Mouse (Mus musculus) thymus, adult 2 months (tissue): Measurements from ENCODE around the gene Gm11985. TPM values are rescaled to one million over a fixed set of nuclear protein-coding genes. Genes with fewer than 3 reads are reported as not detected.

Experiments used
- DNase-seq: peaks from one replicate; pipeline ENCODE4 v3.0.0; 2021
- H3K27ac ChIP-seq: fragments of 200-500 bp; 2 replicates; pipeline ENCODE4 v1.5.1; 2012; ENCODE audit warnings: low read length, control low read depth; ENCODE audit not compliant: control insufficient read depth, insufficient read depth
- H3K27me3 ChIP-seq: fragments of 200-500 bp; 2 replicates; pipeline ENCODE4 v1.6.1; 2012; ENCODE audit warnings: mild to moderate bottlenecking, low read length, moderate library complexity, mixed read lengths; ENCODE audit not compliant: control insufficient read depth, insufficient read depth
- H3K36me3 ChIP-seq: fragments of 200-500 bp; 2 replicates; pipeline ENCODE4 v1.6.1; 2012; ENCODE audit warnings: mild to moderate bottlenecking, low read length, moderate library complexity; ENCODE audit not compliant: control insufficient read depth, insufficient read depth
- H3K4me1 ChIP-seq: fragments of 200-500 bp; replicated peaks from 2 replicates; pipeline ENCODE4 v1.6.1; 2012; ENCODE audit warnings: low read length; ENCODE audit not compliant: control insufficient read depth, insufficient read depth
- H3K4me3 ChIP-seq: fragments of 200-500 bp; 2 replicates; pipeline ENCODE4 v1.5.1; 2012; ENCODE audit warnings: mild to moderate bottlenecking, low read length, control low read depth, moderate library complexity; ENCODE audit not compliant: control insufficient read depth, insufficient read depth
- CTCF ChIP-seq: fragments of 200-500 bp; IDR thresholded peaks from 2 replicates; pipeline ENCODE4 v1.5.1; 2012; ENCODE audit warnings: mild to moderate bottlenecking, control low read depth, low read length, moderate library complexity, borderline replicate concordance; ENCODE audit not compliant: control insufficient read depth, poor library complexity, insufficient read depth; ENCODE audit errors: extremely low read depth
- POLR2A ChIP-seq: fragments of 200-500 bp; IDR thresholded peaks from 2 replicates; pipeline ENCODE4 v1.6.1; 2012; ENCODE audit warnings: mild to moderate bottlenecking, low read length, control low read depth, moderate library complexity; ENCODE audit not compliant: control insufficient read depth, poor library complexity, insufficient read depth; ENCODE audit errors: extremely low read depth
- WGBS: fragments of 180-500 bp; shearing (Covaris S2); methylation state at CpG from one replicate; pipeline ENCODE4 v1.1.7; 2018; 5-methylcytosine and 5-hydroxymethylcytosine counted together
- polyA plus RNA-seq: library from polyadenylated mRNA; depleted of rRNA; stranded (reverse); fragments of >200 nt; gene quantifications from 2 replicates; pipeline ENCODE4 v1.2.3, GENCODE M21; 2012; rRNA removed

The Gm11985 gene
- polyA plus RNA-seq: not detected in 2 replicates

DNA sequence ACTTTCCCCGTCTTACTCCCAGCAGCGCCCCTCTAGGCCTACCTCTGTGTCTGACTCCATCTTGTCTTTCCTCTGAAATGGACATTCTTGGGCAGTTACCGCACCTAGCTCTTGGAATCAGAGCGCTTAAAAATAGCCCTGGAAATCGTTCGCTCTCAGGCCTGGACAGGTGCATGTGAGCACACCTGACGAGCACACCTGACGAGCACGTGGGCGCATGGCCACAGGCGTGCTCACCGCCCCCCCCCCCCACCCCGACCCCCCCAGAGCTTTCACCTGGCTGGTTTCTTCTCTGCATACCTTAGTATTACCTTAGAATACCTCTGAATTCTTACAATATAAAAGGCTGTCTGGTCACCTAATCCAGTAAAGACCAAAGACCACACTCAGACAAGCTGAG is at the start of gene Gm11985:
Gm11985 (minus strand) TSS at position 101 of the 400 bp plus-strand sequence.
- no peak for TF ChIP-seq POLR2A
- TF ChIP-seq CTCF: no peak
- Histone ChIP-seq H3K27me3 (no peaks in the 10 kb centered on the region), H3K36me3 (no peaks in the 10 kb centered on the region), H3K4me1 (no peaks in the 10 kb centered on the region), H3K4me3 (no peak within 1 kb of the TSS), H3K27ac (no peak within 1 kb of the TSS)
- no peak for DNase-seq
- 92% methylated on average over 13 of the region's 13 CpGs for WGBS

DNA sequence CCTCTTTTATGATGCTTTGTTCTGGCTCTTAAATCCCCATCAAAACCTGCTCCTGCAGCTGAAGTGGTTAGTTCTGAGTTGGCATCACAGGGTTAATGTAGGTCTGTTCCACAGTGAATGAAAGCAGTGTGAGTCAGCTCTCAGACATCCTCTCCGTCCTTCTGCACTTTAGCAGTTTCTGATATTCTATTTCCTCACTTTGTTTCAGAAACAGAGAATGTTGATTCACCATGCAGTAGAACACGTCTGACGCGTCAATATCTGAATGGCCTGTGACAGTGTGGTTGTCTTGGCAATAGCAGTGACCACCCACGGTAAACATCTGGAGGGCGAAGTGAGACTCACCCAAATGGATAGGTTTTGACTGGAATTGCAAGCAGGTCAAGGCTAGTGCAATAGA is 49.3 kb upstream of the Gm11985 start:
- no peak for DNase-seq
- Histone ChIP-seq H3K36me3 (no peaks in the 10 kb centered on the region), H3K4me3 (no peak overlapping the region), H3K27me3 (no peaks in the 10 kb centered on the region), H3K4me1 (no peaks in the 10 kb centered on the region), H3K27ac (no peak overlapping the region)
- 58% methylated on average over 6 of the region's 6 CpGs for WGBS
- no peak for TF ChIP-seq CTCF
- no peak for TF ChIP-seq POLR2A

DNA sequence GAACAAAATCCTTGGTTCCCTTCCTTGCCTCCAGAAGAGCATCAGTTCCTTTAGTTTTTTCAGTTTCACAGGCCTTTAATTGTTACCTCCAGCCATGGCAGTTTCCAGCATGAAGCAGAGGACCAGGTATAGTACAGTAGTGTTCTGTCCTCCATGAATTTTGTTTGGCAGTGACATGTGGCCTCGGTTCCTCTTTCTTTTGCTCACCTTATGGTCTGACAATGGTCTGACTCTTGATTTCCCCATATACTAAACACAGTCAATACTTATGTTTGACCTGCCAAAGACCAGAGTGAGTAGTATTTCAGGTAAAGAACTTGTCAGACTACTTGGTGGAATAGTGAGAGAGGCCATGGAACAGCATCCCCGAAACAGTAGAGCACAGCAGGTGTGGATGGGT is 48.4 kb upstream of the Gm11985 start:
- Histone ChIP-seq H3K4me1 (no peaks in the 10 kb centered on the region), H3K36me3 (no peaks in the 10 kb centered on the region), H3K4me3 (no peak overlapping the region), H3K27ac (no peak overlapping the region), H3K27me3 (no peaks in the 10 kb centered on the region)
- TF ChIP-seq CTCF (no peak), POLR2A (no peak)
- 83% methylated on average over 2 of the region's 2 CpGs for WGBS
- DNase-seq: no peak

DNA sequence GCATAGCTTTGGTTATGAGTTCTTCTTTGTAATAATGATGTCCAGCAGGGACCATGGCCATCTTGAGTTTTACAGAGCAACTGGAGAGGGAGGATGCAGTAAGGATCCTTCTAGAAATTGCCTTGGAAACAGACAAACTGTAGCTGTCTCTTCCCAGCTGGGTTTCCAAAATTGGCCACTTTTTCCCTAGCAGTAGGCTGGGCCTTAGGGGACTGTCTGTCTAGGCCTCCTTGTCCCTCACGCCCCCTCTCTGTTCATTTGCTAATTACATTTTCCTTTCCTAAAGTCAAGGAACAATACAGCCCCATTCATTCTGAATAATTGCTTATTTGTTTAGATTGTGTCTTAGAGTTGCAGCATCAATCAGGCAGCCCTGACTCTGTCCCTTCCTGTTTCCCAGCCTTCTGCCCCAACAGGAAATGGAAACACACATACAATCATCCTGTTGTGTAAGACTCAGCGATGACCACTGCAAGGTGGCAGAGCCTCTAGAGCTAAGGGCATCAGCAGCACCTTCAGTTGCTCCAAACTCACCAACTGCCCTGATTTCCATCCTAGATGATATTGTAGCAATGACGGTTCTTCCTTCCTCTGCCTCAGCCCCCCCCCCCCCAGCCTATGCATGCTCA is 46.7 kb upstream of the Gm11985 start:
- H3K36me3 ChIP-seq: no peaks in the 10 kb centered on the region
- 65% methylated on average over 3 of the region's 3 CpGs for WGBS
- H3K27ac ChIP-seq: no peak overlapping the region
- H3K4me1 ChIP-seq: no peaks in the 10 kb centered on the region
- DNase-seq: no peak
- TF ChIP-seq POLR2A (no peak), CTCF (no peak)
- H3K27me3 ChIP-seq: no peaks in the 10 kb centered on the region
- no peak overlapping the region for H3K4me3 ChIP-seq

DNA sequence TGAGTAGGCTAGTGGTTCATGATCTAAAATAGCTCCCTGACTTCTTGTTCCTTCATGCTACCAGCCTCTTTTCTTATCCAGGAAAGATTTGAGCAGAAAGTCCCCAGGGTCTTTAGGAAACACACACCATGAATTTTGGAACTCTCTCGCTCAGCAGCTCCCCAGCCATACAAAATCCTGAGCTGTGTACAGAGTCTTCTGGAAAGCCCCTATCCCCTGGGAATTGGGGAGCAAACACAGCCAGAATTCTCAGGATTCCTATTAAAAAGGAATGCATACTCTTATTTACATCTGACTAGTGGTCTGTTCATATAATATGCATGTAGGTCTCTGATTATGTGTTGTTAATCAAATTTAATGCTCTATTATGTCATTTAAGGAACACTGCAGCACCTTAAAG is 46.1 kb upstream of the Gm11985 start:
- no peak for DNase-seq
- TF ChIP-seq CTCF (no peak), POLR2A (no peak)
- Histone ChIP-seq H3K4me1 (no peaks in the 10 kb centered on the region), H3K27ac (no peak overlapping the region), H3K36me3 (no peaks in the 10 kb centered on the region), H3K4me3 (no peak overlapping the region), H3K27me3 (no peaks in the 10 kb centered on the region)
- WGBS: 83% methylated on average over 1 of the region's 1 CpGs

DNA sequence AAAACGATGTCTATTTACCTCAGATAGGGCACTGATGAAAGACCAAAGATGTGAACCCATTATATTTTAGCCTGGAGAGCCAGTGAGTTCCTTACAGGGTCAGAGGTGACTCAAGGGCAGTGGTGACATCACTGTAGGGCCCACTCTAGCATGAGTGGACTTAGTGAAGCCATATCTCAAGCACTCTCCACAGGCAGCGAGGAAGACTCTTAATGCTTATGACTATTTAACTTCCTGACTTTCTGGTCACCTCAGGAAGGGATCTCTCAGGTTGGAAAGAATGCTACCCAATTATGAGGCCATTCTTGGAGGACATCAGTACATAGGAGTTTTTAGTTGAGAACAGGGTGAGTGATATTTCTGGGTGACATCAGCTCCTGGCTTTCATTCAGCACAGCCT is 45.0 kb upstream of the Gm11985 start:
- DNase-seq: no peak
- 88% methylated on average over 2 of the region's 2 CpGs for WGBS

DNA sequence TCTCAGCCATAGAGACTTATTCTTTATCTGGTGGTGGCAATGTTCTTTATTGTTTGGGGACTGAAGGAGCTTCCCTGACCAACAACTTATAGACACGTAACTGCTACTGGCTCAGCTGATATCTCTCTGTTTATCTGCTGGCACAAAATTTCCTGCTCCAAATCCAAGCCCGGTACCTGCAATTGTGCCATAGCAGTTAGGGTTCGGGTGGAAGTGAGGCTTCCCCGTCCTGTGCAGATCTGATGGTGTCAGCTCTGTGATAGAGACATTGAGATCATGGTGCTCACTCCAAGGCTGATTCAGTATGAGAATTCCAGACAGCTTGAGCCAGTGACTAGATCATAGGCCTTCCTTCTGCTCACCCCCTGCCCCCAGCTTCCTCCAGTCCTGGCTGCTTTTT is 43.6 kb upstream of the Gm11985 start:
- TF ChIP-seq POLR2A (no peak), CTCF (no peak)
- Histone ChIP-seq H3K4me3 (no peak overlapping the region), H3K36me3 (no peaks in the 10 kb centered on the region), H3K27me3 (no peaks in the 10 kb centered on the region), H3K27ac (no peak overlapping the region), H3K4me1 (no peaks in the 10 kb centered on the region)
- 95% methylated on average over 4 of the region's 4 CpGs for WGBS
- no peak for DNase-seq

More for the DNA sequence above, 45.0 kb upstream of the Gm11985 start:
- Histone ChIP-seq H3K4me1 (no peaks in the 10 kb centered on the region), H3K27me3 (no peaks in the 10 kb centered on the region), H3K4me3 (no peak overlapping the region), H3K27ac (no peak overlapping the region), H3K36me3 (no peaks in the 10 kb centered on the region)
- TF ChIP-seq POLR2A (no peak), CTCF (no peak)
